Mouse (Mus musculus) kidney, adult 8-10 months (tissue): ENCODE data around the gene Rap1gap2.
A peak's percentile ranks its signal among the peaks of the same experiment; 100 is the strongest.

Experiments used
- DNase-seq, 2 experiments: peaks; one replicate each; pipeline ENCODE4 v3.0.0; 2022

The Rap1gap2 gene

DNA sequence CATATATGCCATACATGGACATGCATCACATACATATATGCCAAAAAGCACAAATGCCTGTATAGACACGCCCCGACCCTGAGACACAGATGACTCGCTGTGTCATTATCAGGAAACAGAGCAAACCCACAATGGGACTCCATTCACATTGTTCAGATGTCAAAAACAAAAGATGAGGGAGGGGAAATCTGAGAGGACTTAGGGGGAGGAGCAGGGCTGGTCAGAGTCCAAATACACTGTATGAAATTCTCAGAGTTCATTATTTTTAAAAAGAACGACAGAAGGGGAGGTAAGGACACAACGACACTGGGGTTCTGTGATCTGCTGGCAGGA, 166.8 kb downstream of the Rap1gap2 start:
- DNase-seq, result no peak

DNA sequence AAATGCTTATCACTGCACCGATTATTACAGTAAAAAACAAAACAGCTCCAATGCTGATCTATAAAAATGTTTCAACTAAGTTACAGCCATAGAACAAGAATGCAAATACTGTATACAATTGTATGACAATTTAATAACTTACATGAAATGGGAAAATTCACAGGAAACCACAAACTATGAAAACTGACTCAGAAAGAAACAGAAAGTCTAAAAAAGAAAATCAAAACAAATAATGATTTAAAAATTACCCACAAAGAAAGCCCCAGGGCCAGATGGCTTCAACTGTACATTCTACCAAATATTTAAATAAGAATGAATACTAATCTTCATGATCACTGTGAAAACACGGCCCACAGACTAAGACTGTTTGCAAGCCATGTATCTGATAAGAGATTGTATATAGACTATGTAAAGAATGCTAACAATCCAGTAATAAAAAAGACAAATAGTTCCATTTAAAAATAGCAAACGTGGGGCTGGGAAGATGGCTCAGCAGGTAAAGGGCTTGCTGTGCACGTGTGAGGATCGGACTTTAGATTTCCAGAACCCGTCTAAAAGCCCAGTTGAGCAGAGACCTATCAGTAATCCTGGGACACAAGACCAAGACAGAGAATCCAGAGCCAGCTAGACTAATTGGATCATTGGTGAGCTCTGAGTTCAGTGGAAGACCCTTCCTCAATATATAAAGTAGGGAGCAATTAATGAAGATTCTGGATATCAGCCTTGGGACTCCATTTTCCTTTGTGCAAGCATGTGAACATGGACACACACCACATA, 167.4 kb downstream of the Rap1gap2 start:
- DNase-seq, result no peak

DNA sequence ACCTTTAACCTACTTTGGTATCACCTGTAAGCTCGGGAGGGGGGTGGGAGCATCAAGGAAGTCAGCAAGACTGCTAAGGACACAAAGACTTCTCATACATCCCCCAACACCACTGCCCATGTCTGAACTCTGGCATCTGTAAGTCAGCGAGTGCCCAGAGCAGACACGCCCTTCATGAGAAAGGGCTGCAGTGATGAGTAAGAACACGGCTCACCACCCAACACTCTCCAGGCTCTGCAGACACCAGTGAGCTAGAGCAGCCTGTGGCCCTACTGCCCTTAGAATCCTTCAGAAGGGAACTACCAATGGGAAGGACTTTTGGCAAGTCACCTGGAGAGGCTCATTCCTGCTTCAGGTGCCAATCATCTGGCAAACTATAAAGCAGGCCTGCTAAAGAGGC, 168.3 kb downstream of the Rap1gap2 start:
- no peak for DNase-seq

DNA sequence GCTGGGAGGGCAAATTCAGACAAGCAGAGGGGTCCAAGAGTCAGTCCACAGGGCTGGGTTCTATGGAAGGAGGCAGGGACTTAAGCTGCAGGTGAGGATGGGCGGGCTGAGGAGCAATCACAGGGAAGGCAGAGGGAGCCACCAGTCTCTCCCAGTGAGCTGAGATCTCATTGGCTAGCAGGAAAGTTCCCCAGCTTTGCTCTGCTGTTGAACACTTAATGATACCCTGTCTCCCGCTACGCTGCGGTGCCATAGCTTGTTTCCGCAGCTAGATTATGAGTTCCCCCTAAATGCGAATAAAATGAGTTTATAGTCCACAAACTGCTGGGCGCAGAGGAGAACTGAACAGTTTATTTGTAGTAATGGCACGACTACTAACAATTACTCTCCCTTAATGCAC, 170.6 kb downstream of the Rap1gap2 start:
- DNase-seq, result no peak

DNA sequence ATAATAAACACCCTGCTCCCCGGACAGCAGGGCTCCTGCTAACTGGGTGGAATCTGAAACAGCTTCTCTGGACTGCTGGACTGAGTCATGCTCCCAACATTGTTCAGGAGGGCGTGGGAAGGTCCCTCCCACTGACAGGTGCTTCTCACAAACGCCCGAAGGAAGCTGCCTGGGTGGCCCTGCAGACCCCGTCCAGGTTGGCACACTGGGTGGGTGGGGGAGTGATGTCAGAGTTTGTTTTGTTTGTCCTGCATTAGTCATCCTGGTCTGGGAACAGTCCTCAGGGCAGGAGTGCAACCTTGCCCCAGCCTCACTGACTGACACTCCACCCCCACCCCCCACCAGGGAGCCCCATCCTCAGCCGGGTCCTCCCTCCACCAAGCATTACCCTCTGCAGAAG, 171.5 kb downstream of the Rap1gap2 start:
- DNase-seq, result no peak

DNA sequence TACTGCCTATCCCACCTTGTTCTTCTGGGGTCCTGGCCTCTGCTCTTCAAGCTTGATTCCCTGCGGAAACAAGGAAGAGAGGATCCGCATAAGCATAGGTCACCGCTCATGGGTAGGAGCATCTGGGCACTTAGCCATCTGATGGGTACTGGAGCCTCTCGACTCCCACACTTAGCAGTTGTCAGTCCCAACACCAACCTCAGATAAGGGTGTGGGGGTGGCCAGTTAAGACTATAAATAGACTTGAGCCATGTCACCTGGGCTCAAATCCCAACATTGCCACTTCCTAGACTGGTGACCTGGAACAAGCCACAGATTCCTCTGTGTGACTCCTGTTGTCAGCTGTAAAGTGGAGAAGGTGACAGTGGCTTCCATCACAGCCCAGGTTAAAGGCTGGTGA, 172.5 kb downstream of the Rap1gap2 start:
- DNase-seq, result no peak

DNA sequence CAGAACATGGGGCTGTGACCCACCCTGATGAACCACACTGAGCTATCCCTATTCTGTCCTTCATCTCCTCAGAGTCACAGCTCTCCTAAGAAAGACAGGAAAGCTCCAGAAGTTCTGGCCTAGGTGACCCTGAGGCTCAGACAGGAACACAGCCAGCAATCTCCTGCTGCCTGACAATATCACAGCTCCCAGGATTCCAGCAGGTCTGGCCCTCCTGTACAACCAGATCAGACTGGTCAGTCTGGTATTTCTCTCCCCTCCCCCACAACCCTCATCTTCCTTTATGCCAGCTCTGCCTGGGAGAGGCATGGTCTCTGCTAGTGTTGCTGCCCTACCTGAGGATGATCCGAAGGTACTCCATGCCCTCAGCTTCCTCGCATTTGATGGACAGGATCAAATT, 175.3 kb downstream of the Rap1gap2 start:
- DNase-seq, result peak; percentile 14 to 54

DNA sequence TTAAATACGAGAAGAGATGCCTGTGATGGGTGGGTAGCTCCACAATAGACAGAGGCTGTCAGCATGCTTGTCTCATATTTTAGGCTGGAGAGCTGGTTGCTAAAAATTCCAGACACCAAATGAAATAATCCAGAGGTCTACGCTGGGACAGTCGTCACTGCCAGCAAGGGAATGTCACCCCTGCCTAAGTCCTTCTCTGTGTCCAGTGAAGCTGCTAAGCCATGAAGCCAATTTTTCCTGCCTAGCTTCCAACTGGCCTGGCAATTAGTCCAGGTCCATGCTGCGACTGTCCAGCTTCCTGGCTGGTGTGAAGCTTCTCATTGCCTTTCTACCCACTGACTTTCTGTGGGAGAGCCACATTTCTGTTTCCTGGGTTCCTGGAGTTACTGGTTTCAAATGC, 177.7 kb downstream of the Rap1gap2 start:
- no peak for DNase-seq

DNA sequence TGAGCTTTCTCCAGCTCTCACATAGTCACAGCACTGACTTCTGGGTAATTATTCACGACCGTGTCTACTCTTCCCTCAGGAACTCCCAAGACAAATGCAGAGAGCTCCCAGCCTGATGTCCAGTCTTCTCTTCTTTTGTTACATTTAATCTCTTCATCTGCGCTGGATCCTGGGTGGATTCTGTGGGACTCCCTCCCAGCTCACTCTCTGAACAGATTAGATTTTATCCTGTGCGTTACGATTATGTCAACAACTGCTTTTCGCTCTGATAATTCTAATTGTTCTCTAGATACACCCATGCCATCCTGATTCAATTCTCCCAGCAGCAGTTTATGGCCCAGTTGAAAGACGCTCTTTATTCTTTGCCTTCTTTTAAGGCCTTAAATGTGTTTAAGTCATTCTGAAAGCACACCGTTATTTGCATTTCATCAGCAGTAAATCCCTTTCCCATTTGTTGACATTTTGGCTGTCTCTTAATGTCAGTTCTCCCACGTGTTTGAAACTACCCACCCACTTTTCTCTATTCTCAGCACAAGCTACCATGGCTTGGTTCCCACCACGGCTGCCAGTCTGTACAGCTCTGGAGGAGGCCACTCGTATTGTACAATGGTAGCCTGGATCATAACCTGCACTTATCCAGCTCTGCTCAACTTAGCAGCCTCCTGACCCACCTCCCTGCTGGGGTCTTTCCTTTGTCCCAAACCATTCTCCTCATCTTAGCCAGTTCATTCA, 180.8 kb downstream of the Rap1gap2 start:
- no peak for DNase-seq

DNA sequence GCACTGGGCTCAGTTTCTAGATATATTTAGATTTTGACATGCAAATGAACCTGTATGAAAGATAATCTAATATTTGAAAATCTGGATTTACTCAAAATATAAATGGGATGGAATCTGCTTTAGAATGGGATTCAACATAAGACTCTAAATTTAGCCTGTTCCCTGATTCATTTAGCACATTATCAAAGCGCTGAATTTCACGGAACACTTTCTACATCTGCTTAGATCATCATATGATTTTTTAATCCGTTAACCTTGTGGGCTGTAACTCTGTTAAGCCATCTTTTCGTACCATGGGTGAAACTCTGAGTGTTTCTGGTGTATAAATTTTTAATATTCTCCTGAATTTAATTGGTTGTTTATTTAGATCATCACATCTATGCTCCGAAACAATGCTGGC, 184.4 kb downstream of the Rap1gap2 start:
- DNase-seq, result no peak

DNA sequence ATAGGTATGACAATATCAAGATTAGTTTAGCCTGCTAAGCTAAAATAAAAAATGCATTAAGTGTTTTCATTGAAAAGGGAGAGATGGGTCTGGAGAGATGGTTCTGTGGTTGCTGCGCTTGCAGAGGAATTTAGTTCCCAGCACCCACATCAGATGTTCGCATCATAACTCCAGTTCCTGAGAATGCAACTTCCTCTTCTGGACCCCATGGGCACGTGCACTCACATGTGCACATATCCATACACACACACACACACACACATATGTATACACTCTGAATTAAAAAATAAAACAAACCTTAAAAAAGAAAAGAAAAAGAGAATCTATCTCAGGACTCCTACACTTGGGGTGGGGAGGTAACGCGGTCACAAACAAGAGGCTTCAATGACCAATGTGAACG, 188.7 kb downstream of the Rap1gap2 start:
- DNase-seq, result no peak

DNA sequence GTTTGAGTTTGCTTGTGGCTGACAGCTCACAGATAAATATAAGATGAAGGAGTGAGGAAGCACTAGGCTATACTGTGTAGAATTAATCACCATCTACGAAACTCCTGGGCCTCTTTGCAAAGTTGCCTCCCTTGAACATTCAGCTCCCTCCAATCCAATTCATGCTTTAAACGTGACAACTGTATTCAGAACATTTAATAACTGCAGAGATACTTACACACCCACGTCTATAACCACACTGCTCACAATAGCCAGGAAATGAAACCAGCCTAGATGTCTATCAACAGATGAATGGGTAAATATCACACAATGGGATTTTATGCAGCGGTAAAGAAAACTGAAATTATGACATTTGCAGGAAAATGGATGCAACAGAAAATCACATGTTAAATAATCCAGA, 189.6 kb downstream of the Rap1gap2 start:
- DNase-seq, result no peak

DNA sequence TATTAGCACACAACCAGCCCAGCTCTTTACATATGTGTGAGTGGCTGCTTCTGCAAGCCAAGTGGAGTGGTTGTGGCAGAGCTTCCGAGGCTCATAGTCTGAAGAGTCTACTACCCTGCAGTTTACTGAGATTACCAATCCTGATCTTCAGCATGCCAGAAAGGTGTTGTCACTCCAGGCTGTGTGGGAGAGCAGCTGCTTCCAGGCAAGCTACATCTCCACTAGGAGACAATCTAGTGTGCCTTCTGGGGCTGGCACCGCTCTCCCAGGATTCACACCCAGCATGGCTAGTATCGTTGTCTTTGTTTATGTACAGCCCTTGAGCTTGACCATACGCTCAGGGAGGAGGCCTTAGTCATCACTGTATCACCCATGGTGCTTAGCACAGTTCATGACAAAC, 191.1 kb downstream of the Rap1gap2 start:
- DNase-seq, result no peak

DNA sequence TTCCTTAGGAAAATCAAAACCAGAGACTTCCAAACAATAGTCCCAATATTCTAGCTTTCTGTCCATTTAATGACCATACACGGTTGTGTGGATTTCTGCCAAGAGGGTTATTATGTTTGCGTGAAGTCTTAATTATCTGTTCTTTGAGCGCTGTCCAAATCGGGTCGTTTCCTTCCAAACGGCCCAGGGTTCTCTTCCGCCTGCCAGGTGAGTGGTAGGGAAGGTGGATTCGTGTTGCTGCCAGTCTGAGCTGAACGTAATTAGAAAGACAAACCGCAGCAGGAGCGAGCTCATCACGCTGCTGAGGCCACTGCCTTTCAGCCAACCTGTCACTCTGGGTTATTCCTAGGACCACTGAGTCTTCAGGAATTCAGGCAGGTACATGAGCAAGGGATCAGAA, 195.0 kb downstream of the Rap1gap2 start:
- DNase-seq, result no peak

DNA sequence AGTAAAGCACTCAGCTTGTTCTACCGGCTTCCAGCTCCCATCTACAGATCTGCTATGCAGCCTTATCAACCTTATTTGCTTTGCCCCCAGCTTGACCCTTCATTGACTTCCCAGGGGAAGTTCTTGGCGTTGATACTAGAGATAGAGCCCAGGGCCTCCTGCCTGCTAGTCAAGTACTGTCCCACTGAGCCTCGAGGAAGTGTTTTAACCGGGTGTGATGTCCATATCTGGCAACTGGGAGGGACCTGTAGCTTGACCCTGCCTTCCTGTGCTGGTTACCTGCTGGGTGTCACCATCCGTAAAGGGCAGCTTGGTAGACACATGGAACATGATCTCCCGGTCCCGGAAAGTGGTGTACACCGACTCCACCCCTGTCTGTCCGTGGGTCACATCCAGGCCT, 196.6 kb downstream of the Rap1gap2 start:
- no peak for DNase-seq

DNA sequence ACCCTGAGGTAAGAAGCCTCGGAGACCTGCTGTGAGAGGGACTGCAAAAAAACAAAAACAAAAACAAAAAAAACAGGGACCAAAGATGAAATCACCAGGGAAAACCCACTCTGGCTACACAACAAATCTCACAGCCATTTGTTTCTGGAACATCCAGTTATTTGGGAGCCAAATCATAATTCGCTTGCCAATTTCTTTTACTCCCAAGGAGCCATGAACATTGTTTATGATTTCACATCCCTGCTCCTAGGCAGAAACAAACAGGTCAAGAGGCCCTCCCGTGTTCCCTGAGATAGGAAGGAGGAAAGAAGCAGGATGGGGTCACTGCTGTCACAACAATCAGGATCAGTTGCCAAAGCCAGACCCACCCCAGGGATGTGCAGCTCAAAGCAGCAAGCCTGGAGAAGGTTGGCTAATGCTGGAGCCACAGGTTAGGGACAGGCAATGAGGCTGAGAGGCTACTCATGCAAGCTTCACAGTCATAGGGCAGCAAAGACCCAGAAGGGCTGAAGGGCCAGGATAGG, 197.2 kb downstream of the Rap1gap2 start:
- no peak for DNase-seq

DNA sequence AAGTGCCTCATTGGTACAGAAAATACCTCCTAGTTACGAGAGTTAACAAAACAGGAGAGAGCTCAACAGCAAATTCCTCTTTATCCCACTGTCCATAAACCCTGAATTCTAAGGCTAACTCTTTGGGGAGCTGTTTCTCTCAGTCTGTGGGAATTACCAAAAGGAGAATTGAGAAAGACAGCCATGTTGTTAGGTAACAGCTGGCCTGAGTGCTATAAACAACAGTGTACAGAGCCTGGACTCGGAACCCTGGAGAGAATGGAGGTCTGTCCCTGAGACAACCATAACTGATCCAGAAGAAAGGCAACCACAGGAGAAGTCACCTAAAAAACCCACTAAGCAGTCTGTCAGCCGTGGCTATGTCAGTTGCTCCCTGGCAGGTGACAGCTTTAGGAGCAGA, 198.3 kb downstream of the Rap1gap2 start:
- no peak for DNase-seq

DNA sequence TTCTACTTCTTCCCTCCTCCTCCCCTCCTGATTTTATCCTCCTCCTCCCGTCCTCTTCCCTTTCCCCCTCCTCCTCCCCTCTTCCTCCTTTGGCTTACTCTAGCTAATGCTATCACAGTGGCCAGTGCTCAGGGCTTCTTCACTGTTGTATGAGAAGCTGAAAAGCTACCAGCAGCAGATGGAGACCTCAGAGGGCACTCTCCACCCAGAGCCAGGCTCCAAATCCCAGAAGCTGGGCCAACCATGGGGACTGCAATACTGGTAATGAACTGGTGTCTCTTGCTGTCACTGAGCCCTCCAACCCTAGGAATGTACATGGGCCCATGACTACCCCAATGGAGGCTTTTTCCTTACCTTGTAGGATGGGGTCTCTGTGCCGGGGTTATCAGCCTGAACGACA, 198.8 kb downstream of the Rap1gap2 start:
- no peak for DNase-seq

DNA sequence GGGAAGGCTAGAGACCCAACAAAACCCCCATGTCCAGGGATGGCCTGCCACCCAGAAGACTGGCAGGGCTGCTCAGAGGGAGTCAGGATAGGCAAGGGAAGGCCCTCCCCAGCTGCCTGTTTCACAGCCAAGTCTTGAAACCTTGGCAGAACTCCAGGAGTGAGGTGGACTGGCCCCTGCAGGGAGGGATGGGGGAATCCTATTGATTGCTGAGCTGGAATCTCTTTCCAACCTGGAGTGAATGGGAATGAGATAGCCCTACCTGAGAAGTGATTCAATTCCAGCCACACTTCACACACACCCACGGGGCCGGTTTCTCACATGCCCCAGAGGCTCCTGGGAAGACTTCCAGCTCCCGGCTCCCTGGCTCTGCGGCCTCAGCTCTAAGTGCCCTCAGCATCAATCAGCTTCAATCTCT, 200.9 kb downstream of the Rap1gap2 start:
- peak; percentile 23 to 35 for DNase-seq

DNA sequence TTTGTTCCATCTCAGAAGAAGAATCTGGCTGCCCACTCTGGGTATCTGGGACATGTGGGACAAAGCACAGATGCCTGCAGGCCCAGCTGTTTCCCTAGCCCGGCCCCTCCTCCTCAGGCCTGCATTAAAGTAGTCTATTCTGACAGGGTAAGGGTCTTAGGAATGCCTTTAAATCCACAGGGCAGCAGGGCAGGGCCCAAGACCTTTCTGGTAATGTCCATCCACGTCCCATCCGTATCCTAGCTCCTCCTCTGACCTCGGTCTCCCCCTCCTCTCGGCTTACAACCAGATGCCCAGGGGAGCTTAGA, 201.3 kb downstream of the Rap1gap2 start:
- no peak for DNase-seq

DNA sequence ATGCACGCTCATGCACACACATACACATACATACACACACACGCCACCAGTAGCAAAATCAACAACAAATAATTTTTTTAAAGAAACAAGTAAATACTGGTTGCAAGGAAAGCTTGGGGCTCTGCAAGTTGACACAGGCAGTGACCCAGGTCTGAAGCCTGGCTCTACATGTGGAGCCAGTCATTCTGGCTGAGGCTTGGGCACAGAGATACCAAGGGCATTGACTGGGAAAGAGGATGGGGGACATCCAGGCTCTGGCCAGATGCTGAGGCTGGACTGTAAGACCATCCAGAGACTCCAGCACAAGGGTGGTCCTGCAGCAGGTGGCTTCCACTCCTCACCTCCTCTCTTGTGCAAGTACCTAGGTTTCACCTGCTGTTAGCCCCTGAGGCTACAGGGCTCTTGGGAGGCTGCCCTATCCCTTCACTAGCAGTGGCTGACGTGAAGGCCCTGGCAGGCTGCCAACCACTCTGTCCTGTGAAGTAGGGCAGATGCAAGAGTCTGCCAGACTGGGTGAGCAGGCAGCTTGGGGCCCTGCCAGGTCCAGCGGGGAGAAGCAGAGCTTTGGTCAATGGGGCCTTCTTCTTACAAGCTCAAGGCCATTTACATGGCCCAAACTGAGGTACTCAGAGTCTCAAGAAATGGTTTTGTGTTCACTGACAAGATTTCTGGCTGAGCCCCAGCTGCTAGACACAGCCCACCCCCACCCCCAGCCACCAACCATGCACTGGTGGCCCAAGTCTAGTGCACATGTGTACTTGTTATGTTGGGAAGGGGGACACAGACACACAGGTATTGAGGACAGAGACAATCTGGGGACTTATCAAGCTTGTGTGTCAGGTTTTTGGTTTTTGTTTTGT, 201.9 kb downstream of the Rap1gap2 start:
- peak; percentile 88 to 90 for DNase-seq

DNA sequence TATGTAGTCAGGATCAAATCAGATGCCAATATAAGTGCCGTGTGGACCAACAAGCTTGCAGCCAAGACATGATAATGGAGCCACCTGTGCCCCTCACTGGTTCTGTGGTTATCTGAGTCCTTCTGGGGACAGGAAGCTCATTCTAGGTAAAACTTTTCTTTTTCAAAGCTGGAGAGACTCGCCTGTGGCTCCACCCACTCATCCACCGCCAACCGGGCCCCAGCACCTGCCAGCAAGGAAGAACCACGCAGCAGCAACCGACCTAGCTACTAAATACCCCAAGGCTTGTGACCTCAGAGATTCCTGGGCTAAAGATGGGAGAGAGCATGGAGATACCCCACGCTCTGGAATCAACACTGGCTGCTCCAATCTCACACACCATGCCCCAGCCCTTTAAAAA, 205.5 kb downstream of the Rap1gap2 start:
- no peak for DNase-seq

DNA sequence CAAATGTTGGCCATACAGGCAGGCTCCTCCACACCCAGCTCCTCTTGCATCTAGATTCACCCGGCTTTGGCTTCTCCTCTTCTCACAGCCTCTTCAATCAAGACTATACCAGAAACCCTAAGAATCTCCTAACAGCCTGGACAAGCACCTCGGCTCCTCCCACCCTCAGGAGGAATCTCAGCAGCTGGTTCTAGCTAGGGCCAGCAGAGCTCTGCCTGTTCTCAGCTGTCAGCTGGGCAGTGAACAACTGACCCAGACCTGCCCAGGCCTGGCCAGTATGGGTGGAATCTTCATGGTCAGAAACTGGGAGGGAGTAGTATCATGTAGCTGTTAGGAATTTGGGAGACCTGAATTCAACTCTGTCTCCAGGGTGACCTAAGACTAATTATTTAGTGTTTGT, 206.5 kb downstream of the Rap1gap2 start:
- DNase-seq, result no peak

DNA sequence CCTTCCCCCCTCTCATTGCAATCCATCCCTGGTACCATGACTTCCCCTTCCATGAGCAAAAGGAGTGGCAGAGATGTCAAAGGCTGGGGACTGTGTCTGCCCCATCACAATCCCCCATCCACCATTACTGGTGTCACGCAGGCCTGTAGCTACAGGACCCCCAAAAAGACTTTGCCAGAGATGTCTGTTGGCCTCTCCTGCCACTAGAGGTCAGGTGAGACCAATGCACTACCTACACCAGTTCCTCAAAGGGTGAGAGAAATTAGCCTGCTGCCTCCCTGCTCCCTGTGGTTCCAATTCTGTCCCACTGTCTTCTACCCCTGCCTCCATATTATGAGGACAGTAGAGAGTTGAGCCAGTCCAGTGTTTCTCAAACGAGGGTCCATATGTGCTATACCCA, 208.6 kb downstream of the Rap1gap2 start:
- DNase-seq, result peak in 1 of 2 experiments; percentile 15
